Mouse (Mus musculus) myocyte (in vitro differentiated cells): ENCODE measurements at regions not wholly inside any gene's neighbourhood (a gene's known extent, or its start where the extent isn't known, plus 50 kb on each side); places are given as distances from the start of the nearest gene placed in this dataset.

Experiments used
- H3K27me3 ChIP-seq: one replicate; pipeline ENCODE4 v1.6.1; 2011; ENCODE audit not compliant: control insufficient read depth, insufficient read depth, insufficient read length
- H3K36me3 ChIP-seq: one replicate; pipeline ENCODE4 v1.6.1; 2011; ENCODE audit not compliant: control insufficient read depth, insufficient read depth
- H3K4me2 ChIP-seq: one replicate; pipeline ENCODE4 v1.6.1; 2011; ENCODE audit warnings: low read depth, control low read depth
- H3K4me3 ChIP-seq: one replicate; pipeline ENCODE4 v1.5.1; 2011; ENCODE audit warnings: mild to moderate bottlenecking, control low read depth, moderate library complexity
- H3K79me2 ChIP-seq: one replicate; pipeline ENCODE4 v1.6.1; 2011; ENCODE audit not compliant: control insufficient read depth, insufficient read depth
- H3ac ChIP-seq: one replicate; pipeline ENCODE4 v1.6.1; 2011; ENCODE audit not compliant: control insufficient read depth, insufficient read length
- CEBPB ChIP-seq: IDR thresholded peaks from 2 replicates; pipeline ENCODE4 v1.6.1; 2011; ENCODE audit warnings: mild to moderate bottlenecking, moderate library complexity; ENCODE audit not compliant: poor library complexity, insufficient read depth, severe bottlenecking
- E2F4 ChIP-seq: IDR thresholded peaks from one replicate; pipeline ENCODE4 v1.6.1; 2011; ENCODE audit warnings: mild to moderate bottlenecking, control low read depth, moderate library complexity; ENCODE audit not compliant: insufficient read depth
- MAX ChIP-seq: IDR thresholded peaks from one replicate; pipeline ENCODE4 v1.6.1; 2011; ENCODE audit warnings: low read depth, mild to moderate bottlenecking, control low read depth
- MYOD1 ChIP-seq, 3 experiments: IDR thresholded peaks; one replicate each; pipeline ENCODE4 v1.6.1; 2011; ENCODE audit warnings: control low read depth in 2 of 3, low read depth in 2 of 3, mild to moderate bottlenecking in 2 of 3, moderate library complexity in 1 of 3; ENCODE audit not compliant: insufficient read length in 2 of 3, control insufficient read depth in 1 of 3
- MYOG ChIP-seq, 3 experiments: IDR thresholded peaks; one replicate each; pipeline ENCODE4 v1.6.1; 2011; ENCODE audit warnings: control low read depth in 2 of 3, low read depth in 2 of 3, mild to moderate bottlenecking in 2 of 3; ENCODE audit not compliant: insufficient read length in 2 of 3, control insufficient read depth in 1 of 3, insufficient read depth in 1 of 3
- POLR2A ChIP-seq: IDR thresholded peaks from one replicate; pipeline ENCODE4 v1.6.1; 2011; ENCODE audit warnings: low read depth, mild to moderate bottlenecking, control low read depth, moderate library complexity; ENCODE audit not compliant: insufficient read length
- POLR2AphosphoS2 ChIP-seq: IDR thresholded peaks from one replicate; pipeline ENCODE4 v1.6.1; 2011; ENCODE audit warnings: low read depth, control low read depth; ENCODE audit not compliant: insufficient read length
- REST ChIP-seq: IDR thresholded peaks from one replicate; pipeline ENCODE4 v1.6.1; 2011; ENCODE audit warnings: mild to moderate bottlenecking, control low read depth, moderate library complexity; ENCODE audit not compliant: insufficient read depth, insufficient read length
- SRF ChIP-seq: IDR thresholded peaks from one replicate; pipeline ENCODE4 v1.6.1; 2011; ENCODE audit warnings: low read depth; ENCODE audit not compliant: control insufficient read depth, insufficient read length
- TCF12 ChIP-seq: IDR thresholded peaks from one replicate; pipeline ENCODE4 v1.6.1; 2011; ENCODE audit warnings: mild to moderate bottlenecking, control low read depth; ENCODE audit not compliant: poor library complexity, insufficient read depth, severe bottlenecking
- TCF3 ChIP-seq: IDR thresholded peaks from one replicate; pipeline ENCODE4 v1.6.1; 2011; ENCODE audit warnings: low read depth, control low read depth; ENCODE audit not compliant: insufficient read length
- USF1 ChIP-seq: IDR thresholded peaks from one replicate; pipeline ENCODE4 v1.6.1; 2011; ENCODE audit warnings: low read depth, mild to moderate bottlenecking, control low read depth, moderate library complexity

DNA sequence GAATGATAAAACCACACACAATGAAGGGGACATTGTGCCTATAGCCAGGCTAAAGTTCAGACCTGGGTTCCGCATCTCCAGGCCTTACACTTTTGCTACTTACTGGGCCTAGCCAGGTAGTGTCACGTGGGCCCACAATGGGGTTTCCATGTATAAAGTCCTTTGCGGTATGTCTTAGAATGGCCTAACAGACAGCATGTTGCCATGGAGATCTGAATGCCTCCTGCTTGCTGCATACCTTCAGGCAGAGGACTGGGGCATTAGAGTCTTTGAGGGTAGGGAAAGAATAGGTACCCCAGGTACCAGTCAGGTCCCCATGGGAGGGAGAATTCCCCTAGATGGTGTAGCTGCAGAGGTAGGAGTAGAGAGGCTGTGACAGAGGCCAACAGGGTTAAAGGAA lies 159.0 kb downstream of the Rplp1 start:
- TF ChIP-seq E2F4 (no peak), MYOD1 (IDR thresholded peaks at IDR 0.05; ENCODE audit: control insufficient read depth in 1 of 3, insufficient read length in 2 of 3, low read depth in 2 of 3) (no peak), REST (no peak), POLR2AphosphoS2 (no peak), TCF12 (no peak), MYOG (IDR thresholded peaks at IDR 0.05; ENCODE audit: control insufficient read depth in 1 of 3, insufficient read depth in 1 of 3, insufficient read length in 2 of 3, low read depth in 2 of 3) (no peak), TCF3 (no peak), USF1 (no peak), MAX (no peak), CEBPB (no peak), POLR2A (no peak), SRF (no peak)
- Histone ChIP-seq H3K27me3 (peaks cover 9% of the 10 kb centered on the region), H3ac (no peak overlapping the region), H3K79me2 (no peaks in the 10 kb centered on the region), H3K4me3 (no peak overlapping the region), H3K4me2 (no peak overlapping the region), H3K36me3 (no peaks in the 10 kb centered on the region)

DNA sequence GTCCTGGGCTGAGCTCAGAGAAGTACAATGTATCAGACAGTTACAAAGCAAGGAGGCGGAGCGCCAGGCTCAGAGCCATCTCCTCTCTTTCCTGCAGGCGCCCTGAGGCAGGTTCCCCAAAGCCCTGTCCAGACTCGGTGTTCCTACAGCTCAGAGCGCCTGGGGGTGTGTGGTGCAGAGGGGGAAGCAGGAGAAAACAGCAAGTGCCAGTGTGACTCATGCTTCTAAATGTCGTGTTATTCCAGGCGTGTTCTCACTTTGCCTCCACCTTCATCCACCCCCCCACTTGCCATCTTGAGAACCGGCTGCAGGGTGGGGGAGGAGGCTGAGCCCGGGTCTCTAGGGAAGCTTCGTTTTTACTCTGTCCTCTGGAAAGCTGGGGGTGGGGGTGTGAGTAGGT lies 160.5 kb downstream of the Rplp1 start:
- H3K4me3 ChIP-seq, result no peak overlapping the region
- no peaks in the 10 kb centered on the region for H3K36me3 ChIP-seq
- no peak overlapping the region for H3ac ChIP-seq
- no peak for TF ChIP-seq REST
- TF ChIP-seq POLR2A, result no peak
- no peak for TF ChIP-seq MYOG (IDR thresholded peaks at IDR 0.05; ENCODE audit: control insufficient read depth in 1 of 3, insufficient read depth in 1 of 3, insufficient read length in 2 of 3, low read depth in 2 of 3)
- no peak for TF ChIP-seq USF1
- no peak for TF ChIP-seq TCF3
- TF ChIP-seq CEBPB, result no peak
- TF ChIP-seq MYOD1 (IDR thresholded peaks at IDR 0.05; ENCODE audit: control insufficient read depth in 1 of 3, insufficient read length in 2 of 3, low read depth in 2 of 3), result no peak
- TF ChIP-seq TCF12, result no peak
- no peak for TF ChIP-seq SRF
- TF ChIP-seq POLR2AphosphoS2, result no peak
- TF ChIP-seq E2F4, result no peak
- TF ChIP-seq MAX, result no peak
- H3K79me2 ChIP-seq, result no peaks in the 10 kb centered on the region
- H3K27me3 ChIP-seq, result no peaks in the 10 kb centered on the region
- peak overlapping the region; percentile 32 for H3K4me2 ChIP-seq

DNA sequence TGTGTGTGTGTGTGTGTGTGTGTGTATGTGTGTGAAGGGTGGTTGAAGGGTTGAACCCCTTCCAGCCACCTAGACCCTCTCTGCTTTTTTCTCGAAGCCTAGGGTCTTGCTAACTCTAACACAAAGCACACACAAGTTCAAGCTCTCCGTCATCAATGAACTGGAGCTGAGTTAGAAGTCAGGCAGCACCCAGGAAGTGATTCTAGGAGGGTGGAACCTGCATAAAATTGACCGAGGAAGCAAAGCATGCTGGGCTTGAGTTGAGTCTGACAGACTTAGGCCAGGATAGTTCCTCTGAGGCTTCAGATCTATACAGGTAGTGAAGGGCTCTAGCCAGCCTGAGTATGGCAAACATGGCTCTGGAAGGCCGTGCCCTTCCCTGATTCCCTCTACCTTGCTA lies 165.1 kb downstream of the Rplp1 start:
- Histone ChIP-seq H3K4me3 (no peak overlapping the region), H3ac (no peak overlapping the region), H3K4me2 (no peak overlapping the region), H3K79me2 (no peaks in the 10 kb centered on the region), H3K27me3 (peaks cover 9% of the 10 kb centered on the region), H3K36me3 (no peaks in the 10 kb centered on the region)
- TF ChIP-seq E2F4 (no peak), POLR2A (no peak), SRF (no peak), MYOD1 (IDR thresholded peaks at IDR 0.05; ENCODE audit: control insufficient read depth in 1 of 3, insufficient read length in 2 of 3, low read depth in 2 of 3) (no peak), REST (no peak), USF1 (no peak), TCF3 (no peak), TCF12 (no peak), CEBPB (no peak), MYOG (IDR thresholded peaks at IDR 0.05; ENCODE audit: control insufficient read depth in 1 of 3, insufficient read depth in 1 of 3, insufficient read length in 2 of 3, low read depth in 2 of 3) (no peak), MAX (no peak)

DNA sequence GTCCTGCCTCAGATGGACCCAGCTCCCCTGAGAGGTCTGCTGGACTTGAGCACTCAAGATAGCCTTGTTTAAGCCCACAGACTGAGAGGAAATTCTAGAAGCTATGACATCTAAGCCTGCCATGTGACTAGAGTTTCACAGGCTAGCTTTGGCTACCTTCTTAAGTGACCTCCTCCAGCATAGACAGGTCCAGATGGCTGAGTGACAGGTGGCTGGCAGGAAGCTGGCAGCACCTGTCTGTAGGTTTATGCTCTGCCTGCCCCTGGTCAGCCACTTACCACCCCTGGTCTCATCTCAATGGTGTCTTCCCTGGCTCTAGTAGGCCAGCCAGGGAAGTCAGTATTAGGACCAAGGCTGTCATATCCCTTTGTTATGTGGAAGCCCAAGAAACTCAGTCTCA lies 165.9 kb downstream of the Rplp1 start:
- H3K27me3 ChIP-seq, result peaks cover 9% of the 10 kb centered on the region
- no peak overlapping the region for H3K4me3 ChIP-seq
- no peak overlapping the region for H3K4me2 ChIP-seq
- TF ChIP-seq REST (no peak), CEBPB (no peak), E2F4 (no peak), MYOD1 (IDR thresholded peaks at IDR 0.05; ENCODE audit: control insufficient read depth in 1 of 3, insufficient read length in 2 of 3, low read depth in 2 of 3) (peak in 1 of 3 experiments; percentile 57), MAX (no peak), SRF (no peak), USF1 (no peak), MYOG (IDR thresholded peaks at IDR 0.05; ENCODE audit: control insufficient read depth in 1 of 3, insufficient read depth in 1 of 3, insufficient read length in 2 of 3, low read depth in 2 of 3) (no peak), POLR2AphosphoS2 (no peak)
- no peaks in the 10 kb centered on the region for H3K36me3 ChIP-seq
- no peaks in the 10 kb centered on the region for H3K79me2 ChIP-seq
- H3ac ChIP-seq, result no peak overlapping the region

DNA sequence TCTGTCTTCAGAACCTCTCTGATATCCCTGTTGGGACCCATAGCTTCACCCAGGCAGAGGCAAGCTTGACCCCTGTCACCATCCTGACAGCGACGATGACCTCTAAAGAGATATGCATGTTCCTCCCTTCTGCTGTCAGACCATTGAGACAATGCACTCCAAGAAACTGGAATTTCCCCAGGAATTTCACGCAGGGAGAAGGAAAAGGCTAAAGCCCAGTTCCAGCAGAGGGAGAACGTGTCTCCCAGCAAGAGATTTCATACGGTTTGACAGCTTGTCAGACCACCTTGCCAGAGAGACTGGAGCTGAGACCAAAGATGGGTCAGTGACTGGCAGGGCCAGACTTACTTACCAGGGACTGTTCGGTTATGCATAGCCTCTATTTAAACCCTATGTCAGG lies 167.9 kb downstream of the Rplp1 start:
- Histone ChIP-seq H3K4me2 (no peak overlapping the region), H3K4me3 (no peak overlapping the region), H3K27me3 (peaks cover 19% of the 10 kb centered on the region), H3ac (no peak overlapping the region), H3K79me2 (no peaks in the 10 kb centered on the region), H3K36me3 (no peaks in the 10 kb centered on the region)
- TF ChIP-seq MAX, result no peak
